Mouse (Mus musculus) liver, embryonic 14.5 days (tissue): ENCODE results near the gene Rac2. TPM values are rescaled to one million over a fixed set of nuclear protein-coding genes. Genes with fewer than 3 reads are reported as not detected.

Source experiments
- ATAC-seq: fragments of 200-750 bp; cut with Nextera tagmentation; 2 replicates; pipeline ENCODE4 v1.8.0; 2017; ENCODE audit warnings: moderate number of reproducible peaks, mild to moderate bottlenecking, moderate library complexity; ENCODE audit not compliant: insufficient read depth
- DNase-seq, 3 experiments: peaks; one replicate each; pipeline ENCODE4 v3.0.0-alpha.2; 2012 to 2013; ENCODE audit warnings: low read depth in 3 of 3, low spot score in 3 of 3
- H3K27ac ChIP-seq: fragments of 300-500 bp; sonication (generic); 2 replicates; pipeline ENCODE4 v1.5.1; 2014; ENCODE audit warnings: moderate library complexity, mild to moderate bottlenecking, control low read depth, inconsistent platforms
- H3K27me3 ChIP-seq: fragments of 300-500 bp; sonication (generic); 2 replicates; pipeline ENCODE4 v1.6.1; 2014; ENCODE audit warnings: mild to moderate bottlenecking, low read length, moderate library complexity; ENCODE audit not compliant: control insufficient read depth, insufficient read depth
- H3K36me3 ChIP-seq: fragments of 300-500 bp; sonication (generic); replicated peaks from 2 replicates; pipeline ENCODE4 v1.6.1; 2014; ENCODE audit warnings: low read depth; ENCODE audit not compliant: control insufficient read depth, insufficient read depth
- H3K4me1 ChIP-seq, 2 experiments: fragments of 200-500 bp in 1 of 2; fragments of 300-500 bp in 1 of 2; sonication (generic) in 1 of 2; replicated peaks; 2 replicates each; pipeline ENCODE4 v1.6.1; 2012 to 2014; ENCODE audit warnings: antibody characterized with exemption in 1 of 2, inconsistent platforms in 1 of 2, low read length in 1 of 2; ENCODE audit not compliant: control insufficient read depth in 2 of 2, insufficient read depth in 2 of 2
- H3K4me2 ChIP-seq: fragments of 300-500 bp; sonication (generic); 2 replicates; pipeline ENCODE4 v1.6.1; 2014; ENCODE audit warnings: low read depth, mild to moderate bottlenecking, control low read depth, moderate library complexity
- H3K4me3 ChIP-seq, 2 experiments: fragments of 200-500 bp in 1 of 2; fragments of 300-500 bp in 1 of 2; sonication (generic) in 1 of 2; 2 replicates each; pipeline ENCODE4 v1.5.1; 2012 to 2014; ENCODE audit warnings: low read depth in 2 of 2, low read length in 2 of 2, mild to moderate bottlenecking in 2 of 2, control low read depth in 1 of 2, inconsistent platforms in 1 of 2, moderate library complexity in 1 of 2; ENCODE audit not compliant: insufficient read depth in 1 of 2
- H3K9ac ChIP-seq: fragments of 300-500 bp; sonication (generic); replicated peaks from 2 replicates; pipeline ENCODE4 v1.6.1; 2014; ENCODE audit warnings: mild to moderate bottlenecking, control low read depth, moderate library complexity
- H3K9me3 ChIP-seq: fragments of 300-500 bp; sonication (generic); 2 replicates; pipeline ENCODE4 v1.6.1; 2016; ENCODE audit warnings: low read length, mixed read lengths; ENCODE audit not compliant: control insufficient read depth
- CTCF ChIP-seq: IDR thresholded peaks from 2 replicates; pipeline ENCODE4 v1.5.1; 2016; ENCODE audit warnings: antibody characterized with exemption, low read depth, control low read depth
- EP300 ChIP-seq: IDR thresholded peaks from 2 replicates; pipeline ENCODE4 v1.6.1; 2016; ENCODE audit warnings: antibody characterized with exemption, low read depth
- WGBS: fragments of 180-500 bp; shearing (Covaris S2); extraction: QIAGEN DNeasy Blood & Tissue Kit; methylation state at CpG from one replicate; pipeline ENCODE4 v1.1.7; 2014; ENCODE audit not compliant: insufficient replicate concordance; 5-methylcytosine and 5-hydroxymethylcytosine counted together
- polyA plus RNA-seq, 2 experiments: library from polyadenylated mRNA; depleted of rRNA in 1 of 2; stranded (reverse) in 1 of 2; unstranded in 1 of 2; fragments of >200 nt; fragmentation: Nextera tagmentation in 1 of 2; extraction: Ambion mirVana in 1 of 2; gene quantifications; 2 replicates each; pipeline versions ENCODE4 v1.2.1 to v1.2.3; 2012 to 2014

Gene Rac2
- polyA plus RNA-seq, 2 experiments: 57.5 to 117 TPM

DNA sequence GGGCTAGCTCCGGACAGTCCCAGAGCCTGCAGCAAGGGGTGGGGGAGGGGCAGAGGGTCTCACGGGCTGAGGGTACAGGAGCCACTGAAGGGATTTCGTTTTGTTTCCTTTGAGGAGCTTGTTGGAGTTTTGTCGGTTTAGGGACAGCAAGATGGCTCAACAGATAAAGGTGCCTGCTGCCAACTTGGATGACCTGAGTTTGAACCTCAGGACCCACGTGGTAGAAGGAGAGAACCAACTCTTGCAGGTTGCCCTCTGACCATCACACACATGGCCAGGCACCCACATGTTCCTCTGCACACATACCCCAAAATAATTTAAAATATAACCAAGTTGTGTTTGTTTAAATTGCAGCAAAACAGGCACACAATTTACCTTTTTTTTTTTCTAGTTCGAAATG lies 17.4 kb upstream of the Rac2 start:
- ATAC-seq (no peak), DNase-seq (no peak)
- H3K9ac ChIP-seq: no peak overlapping the region
- no peaks in the 10 kb centered on the region for H3K27me3 ChIP-seq
- H3K36me3 ChIP-seq: no peaks in the 10 kb centered on the region
- peaks cover 0 to 8% of the 10 kb centered on the region in 2 experiments; a peak in 2 of 4 replicates for H3K4me1 ChIP-seq
- TF ChIP-seq CTCF: no peak
- TF ChIP-seq EP300: no peak
- H3K4me3 ChIP-seq: no peak overlapping the region
- no peaks in the 10 kb centered on the region for H3K9me3 ChIP-seq
- H3K27ac ChIP-seq: no peak overlapping the region
- no peak overlapping the region for H3K4me2 ChIP-seq
- 37% methylated on average over 6 of the region's 6 CpGs for WGBS

DNA sequence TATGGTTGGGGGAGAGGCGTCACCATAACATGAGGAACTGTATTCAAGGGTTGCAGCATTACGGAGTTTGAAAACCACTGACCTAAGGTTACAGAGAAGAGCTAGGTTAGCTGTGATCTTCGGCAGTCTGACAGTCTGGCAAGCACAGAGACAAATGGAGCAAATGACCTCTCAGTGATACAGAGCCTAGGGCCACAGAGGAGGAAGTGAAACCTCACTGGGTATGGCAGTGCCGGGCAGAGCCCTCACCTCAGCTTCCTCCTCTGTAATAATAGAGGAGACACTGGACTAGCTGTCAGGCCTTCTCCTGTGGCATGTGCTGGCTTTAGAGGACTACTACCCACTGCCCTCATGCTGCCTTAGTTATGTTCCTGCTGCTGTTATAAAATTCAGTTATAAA lies 16.3 kb upstream of the Rac2 start:
- DNase-seq: no peak
- no peak overlapping the region for H3K4me2 ChIP-seq
- no peak overlapping the region for H3K4me3 ChIP-seq
- no peaks in the 10 kb centered on the region for H3K36me3 ChIP-seq
- WGBS: 39% methylated on average over 4 of the region's 4 CpGs
- TF ChIP-seq EP300: no peak
- peaks cover 0 to 8% of the 10 kb centered on the region in 2 experiments; a peak in 2 of 4 replicates for H3K4me1 ChIP-seq
- H3K27me3 ChIP-seq: no peaks in the 10 kb centered on the region
- no peak overlapping the region for H3K27ac ChIP-seq
- H3K9ac ChIP-seq: no peak overlapping the region
- H3K9me3 ChIP-seq: no peaks in the 10 kb centered on the region
- peak; percentile 27; the same call in 1 of the 2 replicates for ATAC-seq

DNA sequence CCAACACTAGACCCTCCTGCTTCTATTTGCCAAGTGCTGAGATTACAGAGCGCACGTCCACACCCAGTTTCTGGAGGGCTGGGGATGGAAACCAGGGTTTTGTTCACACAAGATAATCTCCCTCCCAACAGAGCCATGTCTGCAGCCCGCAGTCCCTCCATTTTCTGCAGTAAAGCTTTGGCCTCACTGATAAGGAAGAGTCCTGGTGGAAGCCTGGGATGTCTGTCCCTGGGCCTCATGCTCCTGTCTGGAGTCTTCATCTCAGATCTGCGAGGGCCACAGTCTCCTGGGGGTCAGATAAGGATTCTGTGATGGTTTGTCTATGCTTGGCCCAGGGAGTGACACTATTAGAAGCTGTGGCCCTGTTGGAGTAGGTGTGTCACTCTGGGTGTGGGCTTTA lies 15.5 kb upstream of the Rac2 start:
- Histone ChIP-seq H3K4me3 (no peak overlapping the region), H3K36me3 (no peaks in the 10 kb centered on the region), H3K4me1 (peaks cover 0 to 8% of the 10 kb centered on the region in 2 experiments; a peak in 2 of 4 replicates), H3K27me3 (no peaks in the 10 kb centered on the region), H3K4me2 (no peak overlapping the region), H3K9me3 (no peaks in the 10 kb centered on the region), H3K9ac (no peak overlapping the region), H3K27ac (no peak overlapping the region)
- ATAC-seq (0 out of 2 replicates have a peak, but pooled peaks have one; percentile 28), DNase-seq (no peak)
- 15% methylated on average over 4 of the region's 4 CpGs for WGBS
- no peak for TF ChIP-seq CTCF
- TF ChIP-seq EP300: no peak

DNA sequence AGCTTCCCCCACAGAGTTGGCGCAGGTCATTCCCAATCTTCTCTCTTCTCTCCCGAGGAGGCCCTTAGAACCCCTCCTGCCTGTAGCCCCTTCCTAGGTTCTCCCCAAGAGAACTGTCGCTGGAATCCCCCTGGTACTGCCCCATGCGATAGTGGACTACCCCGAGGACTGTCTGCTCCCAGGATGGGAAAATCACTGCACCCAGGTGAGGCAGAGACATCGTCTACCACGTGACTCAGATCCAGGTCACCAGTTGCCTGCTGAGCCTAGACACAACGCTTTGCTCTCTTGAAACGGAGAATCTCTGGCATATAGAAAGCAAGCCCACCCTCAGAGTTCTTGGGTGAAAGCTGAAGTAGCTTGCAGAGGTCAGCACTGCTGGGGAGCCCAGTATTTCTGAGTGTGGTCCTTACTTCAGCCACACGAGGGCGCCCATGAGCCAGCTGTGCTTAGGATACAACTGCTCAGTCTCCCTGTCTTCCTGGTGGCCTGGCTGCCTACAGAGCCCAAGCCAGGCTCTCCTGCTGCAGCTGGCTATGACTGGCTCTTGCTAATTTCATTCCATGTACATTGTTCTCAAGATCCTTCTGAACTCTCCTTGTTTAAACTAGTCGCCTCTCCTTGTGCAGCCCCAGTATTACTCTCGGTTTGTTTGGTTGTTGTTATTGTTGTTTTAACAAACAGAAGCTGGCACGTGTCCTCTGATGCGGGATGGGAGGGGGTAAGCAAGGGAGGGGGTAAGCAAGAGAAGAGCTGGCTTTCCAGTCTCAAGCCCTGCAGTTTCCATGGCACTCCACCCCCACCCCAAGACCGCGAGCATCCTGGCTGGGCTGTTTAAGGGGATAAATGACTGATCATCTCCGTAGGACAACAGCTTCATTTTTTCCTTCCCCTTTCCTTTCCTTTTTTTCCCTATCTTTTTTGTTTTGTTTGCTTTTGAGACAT lies 14.7 kb upstream of the Rac2 start:
- DNase-seq (peak in 1 of 3 experiments; percentile 57), ATAC-seq (peak; percentile 60; the same call in 1 of the 2 replicates)
- H3K4me1 ChIP-seq: peaks cover 0 to 8% of the 10 kb centered on the region in 2 experiments; a peak in 2 of 4 replicates
- no peaks in the 10 kb centered on the region for H3K36me3 ChIP-seq
- no peaks in the 10 kb centered on the region for H3K9me3 ChIP-seq
- TF ChIP-seq CTCF (peak; percentile 97), EP300 (no peak)
- H3K4me3 ChIP-seq: no peak overlapping the region
- 51% methylated on average over 18 of the region's 18 CpGs for WGBS
- no peaks in the 10 kb centered on the region for H3K27me3 ChIP-seq
- no peak overlapping the region for H3K4me2 ChIP-seq
- H3K9ac ChIP-seq: no peak overlapping the region
- no peak overlapping the region for H3K27ac ChIP-seq

DNA sequence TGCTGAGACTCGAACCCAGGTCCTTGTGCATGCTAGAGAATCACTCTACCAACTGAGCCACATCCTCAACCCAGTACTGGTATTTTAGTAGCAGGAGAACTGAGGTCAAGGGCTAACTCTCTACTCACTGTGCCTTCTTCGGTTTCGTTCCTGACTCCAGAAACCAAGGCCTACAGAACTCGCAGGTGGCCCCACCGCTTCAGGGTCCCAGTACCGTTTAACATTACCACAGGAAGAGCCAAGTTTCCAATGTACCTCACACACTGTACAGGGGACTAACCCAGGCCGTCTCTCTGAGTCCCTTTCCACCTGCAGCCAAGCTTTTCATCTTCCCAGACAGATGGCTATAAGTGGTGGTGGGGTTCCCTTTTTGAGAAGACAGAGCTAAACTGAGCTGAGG lies 12.8 kb upstream of the Rac2 start:
- Histone ChIP-seq H3K27ac (no peak overlapping the region), H3K9me3 (no peaks in the 10 kb centered on the region), H3K4me2 (no peak overlapping the region), H3K36me3 (no peaks in the 10 kb centered on the region), H3K27me3 (no peaks in the 10 kb centered on the region), H3K4me1 (peaks cover 5 to 18% of the 10 kb centered on the region in 2 experiments), H3K4me3 (no peak overlapping the region), H3K9ac (no peak overlapping the region)
- ATAC-seq (no peak), DNase-seq (no peak)
- TF ChIP-seq EP300: no peak
- no peak for TF ChIP-seq CTCF
- 59% methylated on average over 7 of the region's 7 CpGs for WGBS
